Mouse (Mus musculus): ENCODE data around the gene Garem2.

DNA sequence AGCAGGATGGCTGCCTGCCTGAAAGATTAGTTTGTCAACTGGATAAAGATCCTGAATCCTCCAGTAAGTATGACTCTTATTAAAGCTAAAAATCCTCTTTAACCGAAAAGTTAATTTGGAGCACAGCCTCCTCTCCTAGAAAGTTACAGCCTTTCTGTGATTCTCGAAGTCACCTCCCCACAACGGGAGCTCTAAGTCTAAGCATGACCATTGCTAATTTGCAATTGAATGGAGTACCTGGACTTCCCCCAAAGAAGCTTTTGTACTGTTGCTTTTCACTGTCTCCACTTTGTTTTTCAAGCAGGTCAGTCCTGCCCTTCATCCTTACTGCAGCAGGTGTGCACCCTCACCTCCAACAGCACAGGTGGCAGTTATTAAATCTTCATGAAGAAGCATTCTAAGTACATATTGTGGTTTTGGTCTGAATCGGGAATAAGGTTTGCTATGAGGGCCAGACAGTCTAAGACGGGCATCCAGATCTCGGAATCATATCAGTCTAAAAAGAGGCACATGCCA is 46.7 kb upstream of the Garem2 start:
- TF ChIP-seq CTCF (IDR thresholded peaks at IDR 0.05; ENCODE audit: low read depth) (no peak), EP300 (IDR thresholded peaks at IDR 0.05; ENCODE audit: low read depth) (no peak)
